Mouse (Mus musculus) liver, postnatal 0 days (tissue): ENCODE measurements around the gene Fut11. TPM values are rescaled to one million over a fixed set of nuclear protein-coding genes. Genes with fewer than 3 reads are reported as not detected.

ENCODE experiments used
- ATAC-seq: fragments of 200-750 bp; cut with Nextera tagmentation; 2 replicates; pipeline ENCODE4 v1.8.0; 2017; ENCODE audit warnings: mild to moderate bottlenecking, moderate library complexity
- DNase-seq: peaks from one replicate; pipeline ENCODE4 v3.0.0-alpha.2; 2016
- H3K27ac ChIP-seq: fragments of 300-500 bp; sonication (generic); 2 replicates; pipeline ENCODE4 v1.5.1; 2014; ENCODE audit warnings: antibody characterized with exemption, moderate library complexity, mild to moderate bottlenecking, low read depth
- H3K27me3 ChIP-seq: fragments of 300-500 bp; sonication (generic); 2 replicates; pipeline ENCODE4 v1.6.1; 2014; ENCODE audit warnings: low read length, control low read depth, mixed read lengths; ENCODE audit not compliant: insufficient read depth
- H3K36me3 ChIP-seq: fragments of 300-500 bp; sonication (generic); replicated peaks from 2 replicates; pipeline ENCODE4 v1.6.1; 2014; ENCODE audit warnings: mild to moderate bottlenecking, control low read depth, low read length, moderate library complexity, mixed read lengths; ENCODE audit not compliant: insufficient read depth
- H3K4me1 ChIP-seq: fragments of 300-500 bp; sonication (generic); 2 replicates; pipeline ENCODE4 v1.6.1; 2014; ENCODE audit warnings: antibody characterized with exemption, mild to moderate bottlenecking, control low read depth; ENCODE audit not compliant: insufficient read depth
- H3K4me2 ChIP-seq: fragments of 300-500 bp; sonication (generic); 2 replicates; pipeline ENCODE4 v1.6.1; 2014; ENCODE audit warnings: low read depth, mild to moderate bottlenecking, low read length, moderate library complexity, mixed read lengths
- H3K4me3 ChIP-seq: fragments of 300-500 bp; sonication (generic); 2 replicates; pipeline ENCODE4 v1.5.1; 2014; ENCODE audit warnings: low read depth, low read length
- H3K9ac ChIP-seq: fragments of 300-500 bp; sonication (generic); replicated peaks from 2 replicates; pipeline ENCODE4 v1.6.1; 2014; ENCODE audit warnings: mild to moderate bottlenecking, moderate library complexity
- H3K9me3 ChIP-seq: fragments of 300-500 bp; sonication (generic); 2 replicates; pipeline ENCODE4 v1.6.1; 2016; ENCODE audit warnings: mild to moderate bottlenecking, control low read depth, low read length, mixed read lengths
- CTCF ChIP-seq: sonication (generic); IDR thresholded peaks from 2 replicates; pipeline ENCODE4 v1.5.1; 2016; ENCODE audit warnings: antibody characterized with exemption, low read depth
- EP300 ChIP-seq: IDR thresholded peaks from 2 replicates; pipeline ENCODE4 v1.6.1; 2016; ENCODE audit warnings: antibody characterized with exemption, low read depth, mild to moderate bottlenecking
- WGBS: fragments of 180-500 bp; shearing (Covaris S2); extraction: QIAGEN DNeasy Blood & Tissue Kit; methylation state at CpG from one replicate; pipeline ENCODE4 v1.1.7; 2014; ENCODE audit not compliant: insufficient replicate concordance; 5-methylcytosine and 5-hydroxymethylcytosine counted together
- polyA plus RNA-seq: library from polyadenylated mRNA; unstranded; fragments of >200 nt; fragmentation: Nextera tagmentation; extraction: Ambion mirVana; gene quantifications from 2 replicates; pipeline ENCODE4 v1.2.1, GENCODE M21; 2015

The Fut11 gene
- polyA plus RNA-seq, 1 experiment from 2014 or later, result 5.1 TPM

DNA sequence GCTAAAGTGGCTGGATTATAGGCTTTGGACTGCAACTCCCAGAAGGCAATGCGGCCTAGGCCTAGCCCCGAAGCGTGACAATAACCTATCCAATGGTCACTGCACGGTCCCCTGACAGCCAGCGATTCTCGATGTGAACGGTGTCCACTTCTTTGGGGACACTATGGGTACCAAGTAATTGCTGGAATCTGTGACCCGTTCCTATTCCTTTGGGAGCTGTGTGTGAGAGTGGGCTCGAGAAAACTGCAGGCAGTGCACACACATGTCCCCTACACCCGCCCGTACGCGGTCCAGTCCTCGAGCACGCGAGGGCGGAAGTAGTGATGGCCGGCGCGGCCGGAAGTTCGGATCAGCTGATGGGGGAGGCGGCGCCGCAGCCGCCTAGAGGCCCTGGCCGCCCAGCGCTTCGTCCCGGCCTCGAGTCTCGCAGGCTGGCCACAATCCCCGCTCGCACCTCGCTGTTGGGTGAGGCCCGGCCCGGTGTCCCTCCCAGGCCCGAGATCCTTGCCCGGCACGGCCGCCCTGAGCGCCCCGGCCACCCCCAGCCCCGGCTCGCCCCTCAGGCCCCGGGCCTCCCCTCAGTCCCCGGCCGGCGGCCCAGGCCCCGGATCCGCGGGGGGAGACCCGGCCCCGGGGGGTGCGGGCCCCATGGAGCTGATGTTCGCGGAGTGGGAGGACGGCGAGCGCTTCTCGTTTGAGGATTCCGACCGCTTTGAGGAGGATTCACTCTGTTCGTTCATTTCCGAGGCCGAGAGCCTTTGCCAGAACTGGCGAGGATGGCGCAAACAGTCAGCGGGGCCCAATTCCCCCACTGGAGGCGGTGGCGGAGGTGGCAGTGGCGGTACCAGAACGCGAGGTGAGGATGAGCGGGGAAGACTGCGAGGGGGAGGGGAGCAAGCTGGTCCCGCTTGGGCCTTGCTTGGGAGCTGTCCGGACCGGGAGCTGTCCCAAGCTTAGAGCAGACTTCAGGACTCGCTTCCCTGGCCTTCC, 12.7 kb downstream of the Fut11 start, which contains the start of gene Zswim8:
TSS of gene Zswim8 (plus strand) at position 352 of the 990 bp plus-strand sequence.
- Histone ChIP-seq H3K27me3 (no peaks in the 10 kb centered on the region), H3K36me3 (peaks cover 20% of the 10 kb centered on the region), H3K4me3 (peak within 1 kb of the TSS; percentile 97), H3K4me1 (peaks cover 19% of the 10 kb centered on the region), H3K9me3 (no peaks in the 10 kb centered on the region), H3K27ac (peak within 1 kb of the TSS; percentile 94), H3K9ac (peak within 1 kb of the TSS; percentile 98), H3K4me2 (peak within 1 kb of the TSS; percentile 97)
- ATAC-seq (peak; percentile 89), DNase-seq (peak; percentile 90)
- under 1% methylated on average over 74 of the region's 80 CpGs for WGBS
- TF ChIP-seq EP300, result no peak
- TF ChIP-seq CTCF, result no peak

GRCm38 (mm10) chr14:20708239-20708638, 13.5 kb downstream of the Fut11 start:
- Histone ChIP-seq H3K9me3 (no peaks in the 10 kb centered on the region), H3K9ac (peak overlapping the region; percentile 98), H3K27ac (peak overlapping the region; percentile 94), H3K4me1 (peaks cover 19% of the 10 kb centered on the region), H3K4me3 (peak overlapping the region; percentile 97), H3K27me3 (no peaks in the 10 kb centered on the region), H3K4me2 (peak overlapping the region; percentile 97), H3K36me3 (peaks cover 27% of the 10 kb centered on the region)
- no peak for ATAC-seq
- TF ChIP-seq CTCF (no peak), EP300 (no peak)
- DNase-seq, result no peak
- 11% methylated on average over 10 of the region's 10 CpGs for WGBS

GRCm38 (mm10) chr14:20713832-20714231, 19.1 kb downstream of the Fut11 start:
- H3K4me1 ChIP-seq, result peaks cover 4% of the 10 kb centered on the region
- ATAC-seq (no peak), DNase-seq (no peak)
- no peak overlapping the region for H3K9ac ChIP-seq
- H3K4me3 ChIP-seq, result no peak overlapping the region
- H3K4me2 ChIP-seq, result no peak overlapping the region
- no peak overlapping the region for H3K27ac ChIP-seq
- TF ChIP-seq EP300 (no peak), CTCF (no peak)
- no peaks in the 10 kb centered on the region for H3K9me3 ChIP-seq
- WGBS, result 66% methylated on average over 11 of the region's 11 CpGs
- H3K27me3 ChIP-seq, result no peaks in the 10 kb centered on the region
- H3K36me3 ChIP-seq, result peaks cover 74% of the 10 kb centered on the region

- H3K4me1 ChIP-seq, result no peaks in the 10 kb centered on the region
- no peak overlapping the region for H3K27ac ChIP-seq
- H3K36me3 ChIP-seq, result peaks cover 89% of the 10 kb centered on the region
- ATAC-seq (no peak), DNase-seq (no peak)
- H3K27me3 ChIP-seq, result no peaks in the 10 kb centered on the region
- no peak overlapping the region for H3K9ac ChIP-seq
- H3K4me2 ChIP-seq, result no peak overlapping the region
- no peak for TF ChIP-seq CTCF
- TF ChIP-seq EP300, result no peak
- H3K9me3 ChIP-seq, result no peaks in the 10 kb centered on the region
- WGBS, result 86% methylated on average over 10 of the region's 10 CpGs
- no peak overlapping the region for H3K4me3 ChIP-seq
Observed at GRCm38 (mm10) chr14:20718443-20718842, 23.7 kb downstream of the Fut11 start.

GRCm38 (mm10) chr14:20719767-20720166, 25.0 kb downstream of the Fut11 start:
- H3K4me3 ChIP-seq, result no peak overlapping the region
- H3K9ac ChIP-seq, result no peak overlapping the region
- H3K36me3 ChIP-seq, result peaks cover 88% of the 10 kb centered on the region
- H3K9me3 ChIP-seq, result no peaks in the 10 kb centered on the region
- WGBS, result 93% methylated on average over 12 of the region's 12 CpGs
- no peaks in the 10 kb centered on the region for H3K27me3 ChIP-seq
- no peak for ATAC-seq
- DNase-seq, result no peak
- no peak overlapping the region for H3K27ac ChIP-seq
- no peaks in the 10 kb centered on the region for H3K4me1 ChIP-seq
- H3K4me2 ChIP-seq, result no peak overlapping the region
- TF ChIP-seq EP300, result no peak
- TF ChIP-seq CTCF, result no peak

- no peak overlapping the region for H3K27ac ChIP-seq
- no peak overlapping the region for H3K4me2 ChIP-seq
- no peak overlapping the region for H3K9ac ChIP-seq
- peaks cover 92% of the 10 kb centered on the region for H3K36me3 ChIP-seq
- H3K9me3 ChIP-seq, result no peaks in the 10 kb centered on the region
- DNase-seq (no peak), ATAC-seq (peak; percentile 12; the same call in 1 of the 2 replicates)
- H3K4me1 ChIP-seq, result peaks cover 8% of the 10 kb centered on the region
- 84% methylated on average over 4 of the region's 4 CpGs for whole genome bisulfite sequencing
- no peak overlapping the region for H3K4me3 ChIP-seq
- no peaks in the 10 kb centered on the region for H3K27me3 ChIP-seq
- TF ChIP-seq EP300, result no peak
- TF ChIP-seq CTCF, result no peak
Observed at GRCm38 (mm10) chr14:20721371-20721770, 26.6 kb downstream of the Fut11 start.
